Mouse (Mus musculus) myocyte (in vitro differentiated cells): ENCODE measurements at regions not wholly inside any gene's neighbourhood (a gene's known extent, or its start where the extent isn't known, plus 50 kb on each side); places are given as distances from the start of the nearest gene placed in this dataset.

Experiments used
- H3K27me3 ChIP-seq: one replicate; pipeline ENCODE4 v1.6.1; 2011; ENCODE audit not compliant: control insufficient read depth, insufficient read depth, insufficient read length
- H3K36me3 ChIP-seq: one replicate; pipeline ENCODE4 v1.6.1; 2011; ENCODE audit not compliant: control insufficient read depth, insufficient read depth
- H3K4me2 ChIP-seq: one replicate; pipeline ENCODE4 v1.6.1; 2011; ENCODE audit warnings: low read depth, control low read depth
- H3K4me3 ChIP-seq: one replicate; pipeline ENCODE4 v1.5.1; 2011; ENCODE audit warnings: mild to moderate bottlenecking, control low read depth, moderate library complexity
- H3K79me2 ChIP-seq: one replicate; pipeline ENCODE4 v1.6.1; 2011; ENCODE audit not compliant: control insufficient read depth, insufficient read depth
- H3ac ChIP-seq: one replicate; pipeline ENCODE4 v1.6.1; 2011; ENCODE audit not compliant: control insufficient read depth, insufficient read length
- CEBPB ChIP-seq: IDR thresholded peaks from 2 replicates; pipeline ENCODE4 v1.6.1; 2011; ENCODE audit warnings: mild to moderate bottlenecking, moderate library complexity; ENCODE audit not compliant: poor library complexity, insufficient read depth, severe bottlenecking
- E2F4 ChIP-seq: IDR thresholded peaks from one replicate; pipeline ENCODE4 v1.6.1; 2011; ENCODE audit warnings: mild to moderate bottlenecking, control low read depth, moderate library complexity; ENCODE audit not compliant: insufficient read depth
- MAX ChIP-seq: IDR thresholded peaks from one replicate; pipeline ENCODE4 v1.6.1; 2011; ENCODE audit warnings: low read depth, mild to moderate bottlenecking, control low read depth
- MYOD1 ChIP-seq, 3 experiments: IDR thresholded peaks; one replicate each; pipeline ENCODE4 v1.6.1; 2011; ENCODE audit warnings: control low read depth in 2 of 3, low read depth in 2 of 3, mild to moderate bottlenecking in 2 of 3, moderate library complexity in 1 of 3; ENCODE audit not compliant: insufficient read length in 2 of 3, control insufficient read depth in 1 of 3
- MYOG ChIP-seq, 3 experiments: IDR thresholded peaks; one replicate each; pipeline ENCODE4 v1.6.1; 2011; ENCODE audit warnings: control low read depth in 2 of 3, low read depth in 2 of 3, mild to moderate bottlenecking in 2 of 3; ENCODE audit not compliant: insufficient read length in 2 of 3, control insufficient read depth in 1 of 3, insufficient read depth in 1 of 3
- POLR2A ChIP-seq: IDR thresholded peaks from one replicate; pipeline ENCODE4 v1.6.1; 2011; ENCODE audit warnings: low read depth, mild to moderate bottlenecking, control low read depth, moderate library complexity; ENCODE audit not compliant: insufficient read length
- POLR2AphosphoS2 ChIP-seq: IDR thresholded peaks from one replicate; pipeline ENCODE4 v1.6.1; 2011; ENCODE audit warnings: low read depth, control low read depth; ENCODE audit not compliant: insufficient read length
- REST ChIP-seq: IDR thresholded peaks from one replicate; pipeline ENCODE4 v1.6.1; 2011; ENCODE audit warnings: mild to moderate bottlenecking, control low read depth, moderate library complexity; ENCODE audit not compliant: insufficient read depth, insufficient read length
- SRF ChIP-seq: IDR thresholded peaks from one replicate; pipeline ENCODE4 v1.6.1; 2011; ENCODE audit warnings: low read depth; ENCODE audit not compliant: control insufficient read depth, insufficient read length
- TCF12 ChIP-seq: IDR thresholded peaks from one replicate; pipeline ENCODE4 v1.6.1; 2011; ENCODE audit warnings: mild to moderate bottlenecking, control low read depth; ENCODE audit not compliant: poor library complexity, insufficient read depth, severe bottlenecking
- TCF3 ChIP-seq: IDR thresholded peaks from one replicate; pipeline ENCODE4 v1.6.1; 2011; ENCODE audit warnings: low read depth, control low read depth; ENCODE audit not compliant: insufficient read length
- USF1 ChIP-seq: IDR thresholded peaks from one replicate; pipeline ENCODE4 v1.6.1; 2011; ENCODE audit warnings: low read depth, mild to moderate bottlenecking, control low read depth, moderate library complexity

DNA sequence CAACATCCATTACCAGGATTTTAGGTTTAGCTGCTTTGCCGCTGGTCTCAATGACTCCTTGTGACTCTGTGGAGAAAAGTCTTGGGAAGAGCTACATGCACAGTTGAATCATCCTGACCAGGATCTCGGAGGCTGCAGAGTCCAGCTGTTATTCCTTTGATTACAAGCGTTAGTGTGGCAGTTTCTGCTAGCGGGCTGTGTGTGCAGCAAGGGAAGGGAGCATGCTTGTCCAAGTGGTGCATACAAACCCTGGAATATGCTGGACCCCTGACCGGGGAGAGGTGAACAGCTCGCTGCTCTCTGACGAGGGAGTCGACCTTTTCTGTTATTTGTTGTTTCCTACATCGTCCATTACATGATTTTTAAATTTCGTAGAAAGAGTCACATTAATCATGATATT is 170.9 kb downstream of the Slc38a4 start:
- Histone ChIP-seq H3K36me3 (no peaks in the 10 kb centered on the region), H3K4me3 (no peak overlapping the region), H3K79me2 (no peaks in the 10 kb centered on the region), H3K27me3 (no peaks in the 10 kb centered on the region), H3ac (no peak overlapping the region), H3K4me2 (no peak overlapping the region)
- TF ChIP-seq CEBPB (no peak), TCF3 (no peak), SRF (no peak), USF1 (no peak), POLR2A (no peak), MYOD1 (IDR thresholded peaks at IDR 0.05; ENCODE audit: control insufficient read depth in 1 of 3, insufficient read length in 2 of 3, low read depth in 2 of 3) (peak in 2 of 3 experiments; percentile 19 to 53), E2F4 (no peak), MAX (no peak), POLR2AphosphoS2 (no peak), TCF12 (no peak), MYOG (IDR thresholded peaks at IDR 0.05; ENCODE audit: control insufficient read depth in 1 of 3, insufficient read depth in 1 of 3, insufficient read length in 2 of 3, low read depth in 2 of 3) (peak in 1 of 3 experiments; percentile 13), REST (no peak)

DNA sequence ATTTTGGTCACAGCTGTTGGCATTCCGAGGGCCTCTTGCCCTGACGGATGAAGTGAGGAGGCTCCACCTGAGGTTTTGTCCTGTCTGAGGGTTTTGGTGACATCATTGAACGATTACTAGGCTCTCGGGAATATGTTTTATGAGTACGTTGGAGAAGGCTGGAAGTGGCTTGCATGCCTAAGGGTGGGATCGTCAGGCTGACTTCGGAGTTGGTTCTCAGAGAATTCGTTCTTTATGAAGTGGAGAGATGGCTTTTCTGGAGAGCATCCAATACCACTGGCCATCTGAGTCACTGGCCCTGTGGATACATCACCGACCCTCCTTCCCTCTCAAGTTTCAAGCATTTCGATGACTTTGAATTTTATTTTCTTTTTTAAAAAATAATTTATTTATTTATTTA is 172.0 kb downstream of the Slc38a4 start:
- Histone ChIP-seq H3K36me3 (no peaks in the 10 kb centered on the region), H3K79me2 (no peaks in the 10 kb centered on the region), H3K4me2 (peak overlapping the region; percentile 67), H3ac (no peak overlapping the region), H3K27me3 (no peaks in the 10 kb centered on the region), H3K4me3 (no peak overlapping the region)
- no peak for TF ChIP-seq CEBPB
- TF ChIP-seq SRF = no peak
- TF ChIP-seq E2F4 = no peak
- no peak for TF ChIP-seq POLR2A
- no peak for TF ChIP-seq POLR2AphosphoS2
- TF ChIP-seq MYOD1 (IDR thresholded peaks at IDR 0.05; ENCODE audit: control insufficient read depth in 1 of 3, insufficient read length in 2 of 3, low read depth in 2 of 3) = no peak
- peak; percentile 28 for TF ChIP-seq TCF12
- TF ChIP-seq MYOG (IDR thresholded peaks at IDR 0.05; ENCODE audit: control insufficient read depth in 1 of 3, insufficient read depth in 1 of 3, insufficient read length in 2 of 3, low read depth in 2 of 3) = peak in 1 of 3 experiments; percentile 21
- no peak for TF ChIP-seq TCF3
- no peak for TF ChIP-seq MAX
- no peak for TF ChIP-seq REST
- TF ChIP-seq USF1 = no peak

DNA sequence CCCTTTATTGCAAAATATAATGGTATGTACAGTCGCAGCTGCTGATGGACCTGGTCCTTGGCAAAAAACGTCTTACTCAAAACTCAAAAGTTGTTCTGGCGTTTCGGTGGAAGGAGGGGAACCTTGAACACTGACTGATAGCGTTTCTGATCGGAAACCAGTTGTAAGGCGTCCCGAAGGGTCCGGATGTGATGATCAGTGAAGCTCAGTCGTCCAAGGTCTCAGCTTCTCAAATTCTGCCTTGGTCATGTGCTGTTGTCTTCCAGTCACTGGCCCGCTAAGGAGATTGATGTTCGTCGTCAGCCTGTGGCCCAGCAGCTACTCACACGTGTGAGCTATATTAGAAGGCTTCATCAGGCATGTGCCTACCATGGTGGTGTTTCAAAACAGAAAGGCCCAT is 173.5 kb downstream of the Slc38a4 start:
- Histone ChIP-seq H3K27me3 (no peaks in the 10 kb centered on the region), H3K4me3 (no peak overlapping the region), H3ac (no peak overlapping the region), H3K36me3 (no peaks in the 10 kb centered on the region), H3K79me2 (no peaks in the 10 kb centered on the region), H3K4me2 (peak overlapping the region; percentile 40)
- no peak for TF ChIP-seq POLR2A
- TF ChIP-seq CEBPB = no peak
- TF ChIP-seq TCF12 = no peak
- no peak for TF ChIP-seq USF1
- no peak for TF ChIP-seq MYOG (IDR thresholded peaks at IDR 0.05; ENCODE audit: control insufficient read depth in 1 of 3, insufficient read depth in 1 of 3, insufficient read length in 2 of 3, low read depth in 2 of 3)
- no peak for TF ChIP-seq TCF3
- TF ChIP-seq MYOD1 (IDR thresholded peaks at IDR 0.05; ENCODE audit: control insufficient read depth in 1 of 3, insufficient read length in 2 of 3, low read depth in 2 of 3) = no peak
- no peak for TF ChIP-seq POLR2AphosphoS2
- TF ChIP-seq E2F4 = no peak
- TF ChIP-seq MAX = no peak
- TF ChIP-seq REST = no peak
- TF ChIP-seq SRF = no peak

DNA sequence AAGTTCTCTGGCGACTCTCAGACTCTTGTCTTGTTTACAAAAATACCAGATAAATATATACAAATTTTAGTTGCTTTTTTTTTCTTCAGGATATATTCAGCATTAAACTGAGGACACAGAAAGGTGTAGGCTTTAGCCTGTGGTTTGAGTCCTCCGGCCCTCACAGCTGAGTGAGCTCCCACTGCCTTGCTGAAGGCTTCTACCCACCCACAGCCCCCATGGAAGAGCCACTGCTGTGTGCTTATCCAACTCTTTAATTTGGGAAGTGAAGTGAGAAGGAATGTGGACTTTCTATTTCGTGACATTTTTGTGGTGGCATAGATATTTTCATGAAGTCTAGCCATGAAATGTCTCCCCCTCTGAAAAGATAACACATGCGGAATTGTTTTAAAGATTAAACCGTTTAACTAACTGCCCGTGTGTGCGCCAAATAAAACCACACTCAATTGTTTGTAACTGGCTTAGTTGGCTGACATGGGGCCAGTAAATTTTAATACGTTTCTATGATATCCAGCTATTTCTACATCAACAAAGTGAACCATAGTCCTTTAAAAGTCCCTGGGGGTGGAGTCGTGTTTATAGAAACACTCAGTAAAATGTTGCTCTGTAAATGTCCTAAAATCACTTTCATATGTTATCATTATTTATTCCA is 174.1 kb downstream of the Slc38a4 start:
- Histone ChIP-seq H3K36me3 (no peaks in the 10 kb centered on the region), H3K27me3 (no peaks in the 10 kb centered on the region), H3K4me3 (no peak overlapping the region), H3ac (no peak overlapping the region), H3K4me2 (peak overlapping the region; percentile 40), H3K79me2 (no peaks in the 10 kb centered on the region)
- TF ChIP-seq TCF3 (no peak), MYOG (IDR thresholded peaks at IDR 0.05; ENCODE audit: control insufficient read depth in 1 of 3, insufficient read depth in 1 of 3, insufficient read length in 2 of 3, low read depth in 2 of 3) (no peak), POLR2AphosphoS2 (no peak), E2F4 (no peak), CEBPB (no peak), TCF12 (no peak), REST (no peak), MAX (no peak), MYOD1 (IDR thresholded peaks at IDR 0.05; ENCODE audit: control insufficient read depth in 1 of 3, insufficient read length in 2 of 3, low read depth in 2 of 3) (no peak), USF1 (no peak), SRF (no peak), POLR2A (no peak)

DNA sequence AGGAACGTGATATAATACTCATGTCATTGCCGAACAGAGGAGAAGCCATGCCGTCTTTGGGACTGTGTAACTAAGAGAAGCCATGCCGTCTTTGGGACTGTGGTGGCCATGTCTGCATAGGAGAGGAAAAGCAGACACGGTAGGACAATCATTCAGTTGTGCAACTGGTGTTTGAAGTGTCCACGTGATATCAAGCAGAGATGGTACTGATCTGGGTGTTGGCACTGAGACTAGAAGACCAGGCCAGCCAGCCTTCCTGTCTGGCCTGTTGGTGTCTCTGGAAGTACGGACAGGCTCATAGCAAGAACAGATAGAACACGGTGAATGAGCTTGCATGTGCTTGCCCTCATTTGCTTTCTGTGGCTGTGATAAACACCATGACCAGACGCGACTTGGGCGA is 175.7 kb downstream of the Slc38a4 start:
- no peak overlapping the region for H3K4me3 ChIP-seq
- no peak overlapping the region for H3ac ChIP-seq
- H3K36me3 ChIP-seq = no peaks in the 10 kb centered on the region

More for the DNA sequence above, 175.7 kb downstream of the Slc38a4 start:
- Histone ChIP-seq H3K4me2 (no peak overlapping the region), H3K27me3 (no peaks in the 10 kb centered on the region), H3K79me2 (no peaks in the 10 kb centered on the region)
- no peak for TF ChIP-seq MYOG (IDR thresholded peaks at IDR 0.05; ENCODE audit: control insufficient read depth in 1 of 3, insufficient read depth in 1 of 3, insufficient read length in 2 of 3, low read depth in 2 of 3)
- no peak for TF ChIP-seq REST
- TF ChIP-seq POLR2AphosphoS2 = no peak
- TF ChIP-seq MYOD1 (IDR thresholded peaks at IDR 0.05; ENCODE audit: control insufficient read depth in 1 of 3, insufficient read length in 2 of 3, low read depth in 2 of 3) = no peak
- no peak for TF ChIP-seq TCF12
- no peak for TF ChIP-seq POLR2A
- TF ChIP-seq TCF3 = no peak
- TF ChIP-seq USF1 = no peak
- no peak for TF ChIP-seq E2F4
- TF ChIP-seq SRF = no peak
- no peak for TF ChIP-seq MAX
- no peak for TF ChIP-seq CEBPB
